Comparison of ENCODE assay signal across 9 mouse cellular contexts in genomic region chr2:180659353-180660150, GRCm38 (mm10). TPM values are rescaled to one million over a fixed set of nuclear protein-coding genes. Genes with fewer than 3 reads are reported as not detected.
DNase-seq lines count a peak whose midpoint lies in the region; ATAC-seq and TF ChIP-seq lines count a peak whose summit lies in the region.
"Had no signal": no experiment of that assay in that cellular context is flagged by ENCODE, and none has a peak within 500 bp of the region (broad histone marks: within the 10 kb centered on the region; RNA-seq: fewer than 3 reads in every experiment).

No protein-coding gene starts in this region.

- H3K4me3 ChIP-seq in bone marrow, adult 2 months (replicated peaks; ENCODE audit: control insufficient read depth, low read depth, low read length): no peak overlapping the region
- no peak overlapping the region for H3K4me3 ChIP-seq in forebrain, embryonic 16.5 days (replicated peaks; ENCODE audit: low read length)
- 0 out of 2 replicates have a peak overlapping the region, but pooled peaks have one; percentile 1 for H3K4me3 ChIP-seq in liver, embryonic 11.5 days (ENCODE audit: low read depth, low read length)
- H3K4me3 ChIP-seq in left cerebral cortex, adult 2 months: no peak overlapping the region

- WGBS in bone marrow, adult 2 months: 55% methylated on average over 42 of the region's 42 CpGs
- 27% methylated on average over 42 of the region's 42 CpGs for WGBS in forebrain, embryonic 16.5 days
- 40% methylated on average over 42 of the region's 42 CpGs for WGBS in liver, embryonic 11.5 days

- peak overlapping the region; percentile 42 for H3K9ac ChIP-seq in forebrain, embryonic 16.5 days (replicated peaks; ENCODE audit: low read depth, low read length)
- H3K9ac ChIP-seq in liver, embryonic 11.5 days (ENCODE audit: low read depth, low read length): no peak overlapping the region

- peak; percentile 14; the same call in 1 of the 2 replicates for TF ChIP-seq POLR2A in bone marrow, adult 2 months (IDR thresholded peaks at IDR 0.05; ENCODE audit: borderline replicate concordance, control insufficient read depth, low read depth, low read length)

- no peak for TF ChIP-seq CTCF in bone marrow, adult 2 months (IDR thresholded peaks at IDR 0.05; ENCODE audit: control insufficient read depth, insufficient read depth, low read length)
- no peak for TF ChIP-seq CTCF in left cerebral cortex, adult 2 months (IDR thresholded peaks at IDR 0.05)

- H3K27me3 ChIP-seq in forebrain, embryonic 16.5 days (replicated peaks; ENCODE audit: control insufficient read depth, insufficient read depth, low read length): no peaks in the 10 kb centered on the region
- H3K27me3 ChIP-seq in liver, embryonic 11.5 days (replicated peaks; ENCODE audit: control insufficient read depth, insufficient read depth, low read length): no peaks in the 10 kb centered on the region
- H3K27me3 ChIP-seq: CH12.LX had no signal

- no peak for ATAC-seq in forebrain, embryonic 16.5 days
- no peak for ATAC-seq in liver, embryonic 11.5 days (replicated peaks; ENCODE audit: low FRiP score)

- intact Hi-C loops in left cerebral cortex, adult 2 months (cut with DNase I): loop anchor here (5.0 kb wide), 2 partner anchors 67 to 88 kb away; no protein-coding TSS in a partner anchor

- H3K4me1 ChIP-seq in bone marrow, adult 2 months (ENCODE audit: control insufficient read depth, insufficient read depth, low read length): no peaks in the 10 kb centered on the region
- H3K4me1 ChIP-seq in forebrain, embryonic 16.5 days (replicated peaks; ENCODE audit: control insufficient read depth, insufficient read depth, low read length): 0 out of 2 replicates have a peak, but pooled peaks cover 3% of the 10 kb centered on the region
- no peaks in the 10 kb centered on the region; the same call in 1 of the 2 replicates for H3K4me1 ChIP-seq in liver, embryonic 11.5 days (replicated peaks; ENCODE audit: control insufficient read depth, insufficient read depth, low read length)

- H3K27ac ChIP-seq in bone marrow, adult 2 months (ENCODE audit: control insufficient read depth, insufficient read depth, low read depth, low read length, poor library complexity): no peak overlapping the region
- no peak overlapping the region for H3K27ac ChIP-seq in forebrain, embryonic 16.5 days (ENCODE audit: low read length)
- H3K27ac ChIP-seq in liver, embryonic 11.5 days (ENCODE audit: low read depth, low read length): no peak overlapping the region
- no peak overlapping the region for H3K27ac ChIP-seq in left cerebral cortex, adult 2 months

- DNase-seq in gastrocnemius, postnatal 10 days: peak; percentile 14
- no peak for DNase-seq in gastrocnemius, postnatal 4 days (ENCODE audit: low spot score in 2 of 2)
- DNase-seq in liver, embryonic 11.5 days (ENCODE audit: low spot score): peak; percentile 39
- no peak for DNase-seq in urinary bladder, postnatal 10 days (ENCODE audit: low spot score)
- DNase-seq in spleen, postnatal 4 days (ENCODE audit: low spot score in 2 of 2): no peak
- no peak for DNase-seq in left cerebral cortex, adult 2 months (ENCODE audit: extremely low spot score in 1 of 2, low spot score in 2 of 2)

- peak overlapping the region; percentile 27 for H3K4me2 ChIP-seq in forebrain, embryonic 16.5 days (ENCODE audit: low read length)
- peak overlapping the region; percentile 41 for H3K4me2 ChIP-seq in liver, embryonic 11.5 days

- no peaks in the 10 kb centered on the region for H3K9me3 ChIP-seq in forebrain, embryonic 16.5 days (ENCODE audit: control insufficient read depth, low read length)
- H3K9me3 ChIP-seq in liver, embryonic 11.5 days (ENCODE audit: control insufficient read depth, low read length): no peaks in the 10 kb centered on the region

- H3K36me3 ChIP-seq in forebrain, embryonic 16.5 days (ENCODE audit: control insufficient read depth, insufficient read depth): peaks cover 11% of the 10 kb centered on the region
- H3K36me3 ChIP-seq in liver, embryonic 11.5 days (ENCODE audit: control insufficient read depth, insufficient read depth, low read length): peaks cover 12% of the 10 kb centered on the region

RNA-seq across cellular contexts. Expression of gene Tcfl5, which starts 17.0 kb away (rescaled TPM):
- under 1 TPM; 0.28 to 0.41 TPM for total RNA-seq in gastrocnemius, postnatal 10 days (2021)
- 1 to 10 TPM in 1 of 2 experiments, under 1 TPM in 1; 0.93 to 1.3 TPM for total RNA-seq in gastrocnemius, postnatal 4 days (2021)
- 2.0 TPM in 1 of 2 replicates, not detected in the other for polyA plus RNA-seq in bone marrow, adult 2 months (2011; ENCODE audit: insufficient read depth, insufficient read length, low replicate concordance, missing spikeins)
- 0.15 and 0.28 TPM in 2 replicates for polyA plus RNA-seq in forebrain, embryonic 16.5 days (2015; fragmentation: Nextera tagmentation; extraction: Ambion mirVana)
- 0.15 and 0.29 TPM in 2 replicates for polyA plus RNA-seq in liver, embryonic 11.5 days (2014; fragmentation: Nextera tagmentation; extraction: Ambion mirVana)
- total RNA-seq in left cerebral cortex, adult 2 months (2021): 1 to 10 TPM in 1 of 2 experiments, under 1 TPM in 1; 0.86 to 1.3 TPM
- total RNA-seq: CH12.LX had no signal

RNA-seq across cellular contexts. Expression of gene Dido1, which starts 50.2 kb away (rescaled TPM):
- total RNA-seq in gastrocnemius, postnatal 10 days (2021): 10 to 100 TPM; 21.4 to 32.2 TPM
- total RNA-seq in gastrocnemius, postnatal 4 days (2021): 10 to 100 TPM; 37.9 to 41.3 TPM
- 15.5 and 36.0 TPM in 2 replicates for polyA plus RNA-seq in bone marrow, adult 2 months (2011; ENCODE audit: insufficient read depth, insufficient read length, low replicate concordance, missing spikeins)
- polyA plus RNA-seq in forebrain, embryonic 16.5 days (2015; fragmentation: Nextera tagmentation; extraction: Ambion mirVana): 29.4 and 30.3 TPM in 2 replicates
- polyA plus RNA-seq in liver, embryonic 11.5 days (2014; fragmentation: Nextera tagmentation; extraction: Ambion mirVana): 28.7 and 29.8 TPM in 2 replicates
- 10 to 100 TPM; 59.5 to 60.2 TPM for total RNA-seq in left cerebral cortex, adult 2 months (2021)

RNA-seq across cellular contexts. Expression of gene Gid8, which starts 50.4 kb away (rescaled TPM):
- 10 to 100 TPM; 50.4 to 51.6 TPM for total RNA-seq in gastrocnemius, postnatal 10 days (2021)
- total RNA-seq in gastrocnemius, postnatal 4 days (2021): 10 to 100 TPM; 55.3 to 63.3 TPM
- 79.0 and 81.5 TPM in 2 replicates for polyA plus RNA-seq in bone marrow, adult 2 months (2011; ENCODE audit: insufficient read depth, insufficient read length, low replicate concordance, missing spikeins)
- 57.2 and 58.3 TPM in 2 replicates for polyA plus RNA-seq in forebrain, embryonic 16.5 days (2015; fragmentation: Nextera tagmentation; extraction: Ambion mirVana)
- polyA plus RNA-seq in liver, embryonic 11.5 days (2014; fragmentation: Nextera tagmentation; extraction: Ambion mirVana): 95.7 and 102 TPM in 2 replicates
- 10 to 100 TPM; 62.9 to 65.5 TPM for total RNA-seq in left cerebral cortex, adult 2 months (2021)

Comparison
In these comparisons a context has a peak if more than half of its experiments do, and no peak if none do; other contexts are left out.
1. DNase-seq: peak in gastrocnemius, postnatal 10 days (single experiment) and liver, embryonic 11.5 days (single experiment); none in gastrocnemius, postnatal 4 days (0 of 2), urinary bladder, postnatal 10 days (single experiment), spleen, postnatal 4 days (0 of 2) and left cerebral cortex, adult 2 months (0 of 2).